ENCODE assay signal across 16 mouse cellular contexts in genomic region chr10:22633406-22634306, GRCm38 (mm10). TPM values are rescaled to one million over a fixed set of nuclear protein-coding genes. Genes with fewer than 3 reads are reported as not detected.
A peak's percentile ranks its signal among the peaks of the same experiment; 100 is the strongest.
DNase-seq lines count a peak whose midpoint lies in the region; ATAC-seq and TF ChIP-seq lines count a peak whose summit lies in the region.
"Had no signal": no experiment of that assay in that cellular context is flagged by ENCODE, and none has a peak within 500 bp of the region (broad histone marks: within the 10 kb centered on the region; RNA-seq: fewer than 3 reads in every experiment).

No protein-coding gene starts in this region.

- 46% methylated on average over 6 of the region's 6 CpGs for WGBS in neural tube, embryonic 12.5 days
- 45% methylated on average over 6 of the region's 6 CpGs for WGBS in neural tube, embryonic 15.5 days
- 35% methylated on average over 6 of the region's 6 CpGs for WGBS in forebrain, embryonic 11.5 days
- WGBS in forebrain, postnatal 0 days, result 39% methylated on average over 6 of the region's 6 CpGs
- WGBS in midbrain, embryonic 16.5 days, result 37% methylated on average over 6 of the region's 6 CpGs
- WGBS in liver, embryonic 12.5 days (ENCODE audit: insufficient replicate concordance), result 34% methylated on average over 6 of the region's 6 CpGs

- H3K27me3 ChIP-seq in neural tube, embryonic 12.5 days (replicated peaks), result no peaks in the 10 kb centered on the region
- no peaks in the 10 kb centered on the region for H3K27me3 ChIP-seq in neural tube, embryonic 15.5 days (replicated peaks)
- H3K27me3 ChIP-seq in forebrain, embryonic 11.5 days (ENCODE audit: control insufficient read depth, insufficient read depth, low read length), result no peaks in the 10 kb centered on the region
- no peaks in the 10 kb centered on the region for H3K27me3 ChIP-seq in forebrain, postnatal 0 days (ENCODE audit: insufficient read depth, low read length)
- no peaks in the 10 kb centered on the region for H3K27me3 ChIP-seq in midbrain, embryonic 16.5 days (ENCODE audit: control insufficient read depth, insufficient read depth, low read depth, low read length)
- no peaks in the 10 kb centered on the region for H3K27me3 ChIP-seq in liver, embryonic 12.5 days (replicated peaks)

- no peaks in the 10 kb centered on the region for H3K9me3 ChIP-seq in neural tube, embryonic 12.5 days
- no peaks in the 10 kb centered on the region for H3K9me3 ChIP-seq in neural tube, embryonic 15.5 days (replicated peaks)
- no peaks in the 10 kb centered on the region for H3K9me3 ChIP-seq in forebrain, embryonic 11.5 days (ENCODE audit: control insufficient read depth, low read length)
- H3K9me3 ChIP-seq in forebrain, postnatal 0 days (ENCODE audit: low read length), result no peaks in the 10 kb centered on the region
- no peaks in the 10 kb centered on the region for H3K9me3 ChIP-seq in midbrain, embryonic 16.5 days (replicated peaks; ENCODE audit: control insufficient read depth, low read length, poor library complexity, severe bottlenecking)
- H3K9me3 ChIP-seq in liver, embryonic 12.5 days (replicated peaks), result no peaks in the 10 kb centered on the region

- no peak for DNase-seq in forebrain, embryonic 11.5 days (ENCODE audit: low spot score)
- no peak for DNase-seq in forebrain, postnatal 0 days
- no peak for DNase-seq in urinary bladder, postnatal 14 days (ENCODE audit: low spot score)
- DNase-seq: adrenal gland, postnatal 10 days; cerebellum, adult 2 months; gastrocnemius, postnatal 36 days; kidney, adult 18-20 months; left cerebral cortex, postnatal 4 days; right cerebral cortex, postnatal 25 days; thymus, adult 18-20 months had no signal

- H3K4me1 ChIP-seq in neural tube, embryonic 12.5 days, result peaks cover 3% of the 10 kb centered on the region; the same call in 1 of the 2 replicates
- peaks cover 3% of the 10 kb centered on the region; the same call in 1 of the 2 replicates for H3K4me1 ChIP-seq in neural tube, embryonic 15.5 days
- no peaks in the 10 kb centered on the region for H3K4me1 ChIP-seq in forebrain, embryonic 11.5 days (replicated peaks; ENCODE audit: control insufficient read depth, insufficient read depth, low read length)
- H3K4me1 ChIP-seq in forebrain, postnatal 0 days (ENCODE audit: insufficient read depth), result no peaks in the 10 kb centered on the region
- peaks cover 2% of the 10 kb centered on the region; the same call in 1 of the 2 replicates for H3K4me1 ChIP-seq in midbrain, embryonic 16.5 days (ENCODE audit: control insufficient read depth, insufficient read depth, low read length)
- no peaks in the 10 kb centered on the region for H3K4me1 ChIP-seq in liver, embryonic 12.5 days

- H3K4me3 ChIP-seq in neural tube, embryonic 12.5 days, result no peak overlapping the region
- no peak overlapping the region for H3K4me3 ChIP-seq in neural tube, embryonic 15.5 days (replicated peaks)
- H3K4me3 ChIP-seq in forebrain, embryonic 11.5 days (ENCODE audit: low read depth, low read length), result no peak overlapping the region
- no peak overlapping the region for H3K4me3 ChIP-seq in forebrain, postnatal 0 days (ENCODE audit: low read depth, low read length)
- no peak overlapping the region for H3K4me3 ChIP-seq in midbrain, embryonic 16.5 days (ENCODE audit: low read depth, low read length)
- no peak overlapping the region for H3K4me3 ChIP-seq in liver, embryonic 12.5 days

- H3K9ac ChIP-seq in neural tube, embryonic 12.5 days, result no peak overlapping the region
- no peak overlapping the region for H3K9ac ChIP-seq in neural tube, embryonic 15.5 days (replicated peaks)
- no peak overlapping the region for H3K9ac ChIP-seq in forebrain, embryonic 11.5 days (ENCODE audit: low read length)
- H3K9ac ChIP-seq in forebrain, postnatal 0 days, result no peak overlapping the region
- no peak overlapping the region for H3K9ac ChIP-seq in midbrain, embryonic 16.5 days (ENCODE audit: low read depth, low read length)
- no peak overlapping the region for H3K9ac ChIP-seq in liver, embryonic 12.5 days
- H3K9ac ChIP-seq: liver, embryonic 14.5 days had no signal

- TF ChIP-seq CTCF in forebrain, postnatal 0 days (IDR thresholded peaks at IDR 0.05; ENCODE audit: low read depth), result no peak

- ATAC-seq in neural tube, embryonic 12.5 days (ENCODE audit: low FRiP score, low read depth), result peak; percentile 75; the same call in 1 of the 2 replicates
- no peak for ATAC-seq in neural tube, embryonic 15.5 days (ENCODE audit: low FRiP score)
- ATAC-seq in forebrain, embryonic 11.5 days (replicated peaks; ENCODE audit: low FRiP score), result peak; percentile 46; the same call in 1 of the 2 replicates
- peak; percentile 34; the same call in 1 of the 2 replicates for ATAC-seq in forebrain, postnatal 0 days
- ATAC-seq in midbrain, embryonic 16.5 days, result peak; percentile 42
- ATAC-seq in liver, embryonic 12.5 days, result no peak

- H3K27ac ChIP-seq in neural tube, embryonic 12.5 days, result no peak overlapping the region
- no peak overlapping the region for H3K27ac ChIP-seq in neural tube, embryonic 15.5 days (replicated peaks)
- no peak overlapping the region for H3K27ac ChIP-seq in forebrain, embryonic 11.5 days (ENCODE audit: low read depth, low read length)
- H3K27ac ChIP-seq in forebrain, postnatal 0 days (ENCODE audit: low read depth, low read length), result no peak overlapping the region
- H3K27ac ChIP-seq in midbrain, embryonic 16.5 days (ENCODE audit: low read length), result no peak overlapping the region
- no peak overlapping the region for H3K27ac ChIP-seq in liver, embryonic 12.5 days
- H3K27ac ChIP-seq: liver, embryonic 14.5 days had no signal

- no peak overlapping the region for H3K4me2 ChIP-seq in neural tube, embryonic 12.5 days (replicated peaks)
- no peak overlapping the region for H3K4me2 ChIP-seq in neural tube, embryonic 15.5 days
- no peak overlapping the region for H3K4me2 ChIP-seq in forebrain, embryonic 11.5 days (ENCODE audit: low read depth, low read length, severe bottlenecking)
- no peak overlapping the region for H3K4me2 ChIP-seq in forebrain, postnatal 0 days (ENCODE audit: low read depth)
- H3K4me2 ChIP-seq in midbrain, embryonic 16.5 days (ENCODE audit: low read length), result no peak overlapping the region
- no peak overlapping the region for H3K4me2 ChIP-seq in liver, embryonic 12.5 days
- H3K4me2 ChIP-seq: heart, embryonic 11.5 days had no signal

- H3K36me3 ChIP-seq in neural tube, embryonic 12.5 days, result no peaks in the 10 kb centered on the region
- H3K36me3 ChIP-seq in neural tube, embryonic 15.5 days, result no peaks in the 10 kb centered on the region
- H3K36me3 ChIP-seq in forebrain, embryonic 11.5 days (ENCODE audit: control insufficient read depth, insufficient read depth, low read length), result no peaks in the 10 kb centered on the region
- no peaks in the 10 kb centered on the region for H3K36me3 ChIP-seq in forebrain, postnatal 0 days (ENCODE audit: insufficient read depth)
- H3K36me3 ChIP-seq in midbrain, embryonic 16.5 days (ENCODE audit: control insufficient read depth, insufficient read depth, low read length), result no peaks in the 10 kb centered on the region
- H3K36me3 ChIP-seq in liver, embryonic 12.5 days, result no peaks in the 10 kb centered on the region

RNA-seq across cellular contexts. Expression of gene Slc2a12, which starts 11.2 kb away (rescaled TPM):
- polyA plus RNA-seq in neural tube, embryonic 12.5 days (2016; fragmentation: Nextera tagmentation; extraction: Ambion mirVana), result 0.87 and 0.98 TPM in 2 replicates
- 1.1 and 1.4 TPM in 2 replicates for polyA plus RNA-seq in neural tube, embryonic 15.5 days (2015; fragmentation: Nextera tagmentation; extraction: Ambion mirVana)
- polyA plus RNA-seq in forebrain, embryonic 11.5 days (2014; fragmentation: Nextera tagmentation; extraction: Ambion mirVana), result 2.2 and 2.4 TPM in 2 replicates
- 5.5 and 7.3 TPM in 2 replicates for total RNA-seq in forebrain, postnatal 0 days (2014; rRNA removed)
- polyA plus RNA-seq in forebrain, postnatal 0 days (2015; fragmentation: Nextera tagmentation; extraction: Ambion mirVana), result 4.6 and 6.6 TPM in 2 replicates
- polyA plus RNA-seq in midbrain, embryonic 16.5 days (2015; fragmentation: Nextera tagmentation; extraction: Ambion mirVana), result 4.7 and 5.3 TPM in 2 replicates
- polyA plus RNA-seq in liver, embryonic 12.5 days (2016; fragmentation: Nextera tagmentation; extraction: Ambion mirVana), result 0.18 and 0.24 TPM in 2 replicates

Comparison
In these comparisons a context has a peak if more than half of its experiments do, and no peak if none do; other contexts are left out.
1. ATAC-seq: peak in neural tube, embryonic 12.5 days (single experiment), forebrain, embryonic 11.5 days (single experiment), forebrain, postnatal 0 days (single experiment) and midbrain, embryonic 16.5 days (single experiment); none in neural tube, embryonic 15.5 days (single experiment) and liver, embryonic 12.5 days (single experiment).